Mouse (Mus musculus) cortical plate, adult 2 months (tissue): Measurements from ENCODE around the gene Ogfrl1.

Source experiments
- CTCF ChIP-seq: fragments of 200-500 bp; IDR thresholded peaks from 2 replicates; pipeline ENCODE4 v1.5.1; 2011; ENCODE audit warnings: mild to moderate bottlenecking, control low read depth, low read length; ENCODE audit not compliant: insufficient read depth; ENCODE audit errors: extremely low read depth
- POLR2A ChIP-seq: fragments of 200-500 bp; IDR thresholded peaks from 2 replicates; pipeline ENCODE4 v1.6.1; 2011; ENCODE audit warnings: mild to moderate bottlenecking, low read length, control low read depth; ENCODE audit not compliant: insufficient read depth; ENCODE audit errors: extremely low read depth

- TF ChIP-seq CTCF (no peak), POLR2A (no peak)
These were observed 62.5 kb downstream of the Ogfrl1 start for GRCm38 (mm10) chr1:23335050-23335449.
